Mouse (Mus musculus): ENCODE data around the gene Wdr24. TPM values are rescaled to one million over a fixed set of nuclear protein-coding genes. Genes with fewer than 3 reads are reported as not detected.
"Not testable (repeated sequence)": the region's sequence is repeated elsewhere in the genome, so short reads cannot be mapped to it uniquely, and the experiment has no call there.

Wdr24 gene
- total and polyA plus RNA-seq, 2 experiments from 2014 or later: 10.5 to 13.3 TPM

- Histone ChIP-seq H3K4me1 (ENCODE audit: control insufficient read depth, insufficient read depth) (peaks cover 22% of the 10 kb centered on the region; the same call in 1 of the 2 replicates), H3K27ac (ENCODE audit: low read depth) (no peak overlapping the region), H3K4me3 (ENCODE audit: low read depth, low read length) (peak overlapping the region; percentile 94), H3K4me2 (ENCODE audit: low read depth, low read length) (peak overlapping the region; percentile 91), H3K27me3 (ENCODE audit: control insufficient read depth, insufficient read depth, low read length) (no peaks in the 10 kb centered on the region), H3K36me3 (replicated peaks; ENCODE audit: control insufficient read depth, insufficient read depth, low read length) (no peaks in the 10 kb centered on the region), H3K9ac (replicated peaks; ENCODE audit: low read depth, low read length) (peak overlapping the region; percentile 61), H3K9me3 (replicated peaks; ENCODE audit: control insufficient read depth, low read length) (no peaks in the 10 kb centered on the region)
- no peak for DNase-seq (ENCODE audit: low spot score)
- WGBS: 4% methylated on average over 37 of the region's 37 CpGs
- ATAC-seq (ENCODE audit: insufficient read depth, low read depth): no peak
- no peak for TF ChIP-seq CTCF (IDR thresholded peaks at IDR 0.05; ENCODE audit: low read depth)
- no peak for TF ChIP-seq EP300 (IDR thresholded peaks at IDR 0.05; ENCODE audit: low read depth)
Observed at GRCm38 (mm10) chr17:25796211-25796771, 27.1 kb upstream of the Wdr24 start.

GRCm38 (mm10) chr17:25796951-25797369 is 26.5 kb upstream of the Wdr24 start, which contains the start of gene Metrn:
Metrn (minus strand) TSS chr17:25797136.
- Histone ChIP-seq H3K4me2 (ENCODE audit: low read depth, low read length) (peak within 1 kb of the TSS; percentile 91), H3K36me3 (replicated peaks; ENCODE audit: control insufficient read depth, insufficient read depth, low read length) (no peaks in the 10 kb centered on the region), H3K4me1 (ENCODE audit: control insufficient read depth, insufficient read depth) (peaks cover 22% of the 10 kb centered on the region; the same call in 1 of the 2 replicates), H3K27ac (ENCODE audit: low read depth) (no peak within 1 kb of the TSS), H3K4me3 (ENCODE audit: low read depth, low read length) (peak within 1 kb of the TSS; percentile 94), H3K9ac (replicated peaks; ENCODE audit: low read depth, low read length) (peak within 1 kb of the TSS; percentile 61), H3K27me3 (ENCODE audit: control insufficient read depth, insufficient read depth, low read length) (no peaks in the 10 kb centered on the region), H3K9me3 (replicated peaks; ENCODE audit: control insufficient read depth, low read length) (no peaks in the 10 kb centered on the region)
- TF ChIP-seq CTCF (IDR thresholded peaks at IDR 0.05; ENCODE audit: low read depth): no peak
- no peak for TF ChIP-seq EP300 (IDR thresholded peaks at IDR 0.05; ENCODE audit: low read depth)
- ATAC-seq (ENCODE audit: insufficient read depth, low read depth) (peak; percentile 75), DNase-seq (ENCODE audit: low spot score) (peak; percentile 76)
- WGBS: under 1% methylated on average over 35 of the region's 35 CpGs

- ATAC-seq (ENCODE audit: insufficient read depth, low read depth) (peak; percentile 34), DNase-seq (ENCODE audit: low spot score) (peak; percentile 79)
- Histone ChIP-seq H3K27me3 (ENCODE audit: control insufficient read depth, insufficient read depth, low read length) (no peaks in the 10 kb centered on the region), H3K4me1 (ENCODE audit: control insufficient read depth, insufficient read depth) (0 out of 2 replicates have a peak, but pooled peaks cover 9% of the 10 kb centered on the region), H3K4me3 (ENCODE audit: low read depth, low read length) (no peak overlapping the region), H3K27ac (ENCODE audit: low read depth) (no peak overlapping the region), H3K9ac (replicated peaks; ENCODE audit: low read depth, low read length) (no peak overlapping the region), H3K4me2 (ENCODE audit: low read depth, low read length) (no peak overlapping the region), H3K36me3 (replicated peaks; ENCODE audit: control insufficient read depth, insufficient read depth, low read length) (no peaks in the 10 kb centered on the region), H3K9me3 (replicated peaks; ENCODE audit: control insufficient read depth, low read length) (no peaks in the 10 kb centered on the region)
- 4% methylated on average over 6 of the region's 6 CpGs for WGBS
- TF ChIP-seq CTCF (IDR thresholded peaks at IDR 0.05; ENCODE audit: low read depth) (peak; percentile 81), EP300 (IDR thresholded peaks at IDR 0.05; ENCODE audit: low read depth) (no peak)
Observed at GRCm38 (mm10) chr17:25801029-25801428, 22.4 kb upstream of the Wdr24 start.

- TF ChIP-seq CTCF (IDR thresholded peaks at IDR 0.05; ENCODE audit: low read depth) (no peak), EP300 (IDR thresholded peaks at IDR 0.05; ENCODE audit: low read depth) (no peak)
- Histone ChIP-seq H3K4me2 (ENCODE audit: low read depth, low read length) (no peak overlapping the region), H3K4me1 (ENCODE audit: control insufficient read depth, insufficient read depth) (no peaks in the 10 kb centered on the region), H3K9ac (replicated peaks; ENCODE audit: low read depth, low read length) (no peak overlapping the region), H3K4me3 (ENCODE audit: low read depth, low read length) (no peak overlapping the region), H3K27ac (ENCODE audit: low read depth) (no peak overlapping the region), H3K9me3 (replicated peaks; ENCODE audit: control insufficient read depth, low read length) (no peaks in the 10 kb centered on the region), H3K36me3 (replicated peaks; ENCODE audit: control insufficient read depth, insufficient read depth, low read length) (no peaks in the 10 kb centered on the region), H3K27me3 (ENCODE audit: control insufficient read depth, insufficient read depth, low read length) (peaks cover 7% of the 10 kb centered on the region)
- WGBS: 8% methylated on average over 10 of the region's 10 CpGs
- DNase-seq (ENCODE audit: low spot score): peak; percentile 63
- peak; percentile 89 for ATAC-seq (ENCODE audit: insufficient read depth, low read depth)
Observed at GRCm38 (mm10) chr17:25802825-25803517, 20.5 kb upstream of the Wdr24 start.

GRCm38 (mm10) chr17:25806507-25806906 is 16.9 kb upstream of the Wdr24 start:
- no peaks in the 10 kb centered on the region for H3K9me3 ChIP-seq (replicated peaks; ENCODE audit: control insufficient read depth, low read length)
- peaks cover 40% of the 10 kb centered on the region for H3K27me3 ChIP-seq (ENCODE audit: control insufficient read depth, insufficient read depth, low read length)
- H3K4me2 ChIP-seq (ENCODE audit: low read depth, low read length): no peak overlapping the region
- no peaks in the 10 kb centered on the region for H3K36me3 ChIP-seq (replicated peaks; ENCODE audit: control insufficient read depth, insufficient read depth, low read length)
- H3K4me3 ChIP-seq (ENCODE audit: low read depth, low read length): no peak overlapping the region
- ATAC-seq (ENCODE audit: insufficient read depth, low read depth) (no peak), DNase-seq (ENCODE audit: low spot score) (no peak)
- 89% methylated on average over 4 of the region's 4 CpGs for WGBS
- H3K27ac ChIP-seq (ENCODE audit: low read depth): no peak overlapping the region
- peaks cover 6% of the 10 kb centered on the region; the same call in 1 of the 2 replicates for H3K4me1 ChIP-seq (ENCODE audit: control insufficient read depth, insufficient read depth)
- TF ChIP-seq EP300 (IDR thresholded peaks at IDR 0.05; ENCODE audit: low read depth): no peak
- no peak for TF ChIP-seq CTCF (IDR thresholded peaks at IDR 0.05; ENCODE audit: low read depth)
- no peak overlapping the region for H3K9ac ChIP-seq (replicated peaks; ENCODE audit: low read depth, low read length)

GRCm38 (mm10) chr17:25807452-25807851 is 16.0 kb upstream of the Wdr24 start:
- not testable (repeated sequence) for DNase-seq (ENCODE audit: low spot score)
- peaks cover 48% of the 10 kb centered on the region for H3K27me3 ChIP-seq (ENCODE audit: control insufficient read depth, insufficient read depth, low read length)

More at GRCm38 (mm10) chr17:25807452-25807851, 16.0 kb upstream of the Wdr24 start:
- H3K4me1 ChIP-seq (ENCODE audit: control insufficient read depth, insufficient read depth); ATAC-seq (ENCODE audit: insufficient read depth, low read depth); H3K4me3 ChIP-seq (ENCODE audit: low read depth, low read length); H3K9me3 ChIP-seq (replicated peaks; ENCODE audit: control insufficient read depth, low read length); H3K9ac ChIP-seq (replicated peaks; ENCODE audit: low read depth, low read length); H3K27ac ChIP-seq (ENCODE audit: low read depth); H3K4me2 ChIP-seq (ENCODE audit: low read depth, low read length); H3K36me3 ChIP-seq (replicated peaks; ENCODE audit: control insufficient read depth, insufficient read depth, low read length): not testable (repeated sequence)
- WGBS: 48% methylated on average over 2 of the region's 2 CpGs
